Mouse (Mus musculus) left cerebral cortex, adult 11 months (tissue): Measurements from ENCODE around the gene 2010003K11Rik.
"Not testable (repeated sequence)": the region's sequence is repeated elsewhere in the genome, so short reads cannot be mapped to it uniquely, and the experiment has no call there.

Experiments used
- DNase-seq: peaks from one replicate; pipeline ENCODE4 v3.0.0; 2022; ENCODE audit warnings: low spot score

Gene 2010003K11Rik

GRCm38 (mm10) chr19:4456227-4456626, 42.2 kb downstream of the 2010003K11Rik start:
- DNase-seq = no peak

DNA sequence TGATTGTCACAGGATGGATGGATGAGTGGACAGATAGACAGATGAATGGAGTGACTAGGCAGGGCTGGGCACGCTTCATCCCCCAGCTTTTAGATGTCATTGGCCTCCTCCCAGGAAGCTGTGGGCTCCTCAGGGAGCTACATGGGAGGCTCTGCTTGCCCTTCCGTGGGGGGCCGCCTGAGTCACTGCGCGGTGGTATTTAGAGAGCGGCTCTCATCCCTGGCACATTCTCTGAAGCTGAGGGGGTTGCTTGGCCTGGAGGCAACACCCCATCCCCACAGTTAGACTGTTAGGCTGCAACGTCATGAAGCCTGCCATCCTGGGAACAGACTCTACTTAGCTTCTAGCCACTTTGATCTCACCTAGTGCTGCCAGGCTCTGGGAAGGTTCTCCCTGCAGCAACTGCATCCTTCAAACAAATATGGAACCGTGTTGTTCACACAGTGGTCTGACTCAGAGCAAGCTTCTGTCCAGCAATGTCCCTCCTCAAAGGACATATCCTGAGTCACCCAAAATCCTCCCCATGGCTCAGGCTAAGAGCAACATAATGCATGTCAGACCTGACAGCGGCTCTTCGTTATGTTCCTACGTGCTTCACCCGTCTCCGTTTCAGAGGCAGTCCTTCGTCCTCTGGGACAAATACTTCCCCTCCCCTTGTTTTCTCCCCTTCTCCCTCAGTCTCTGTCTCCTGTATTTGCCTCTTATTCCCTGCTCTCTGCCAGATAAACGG, 43.1 kb downstream of the 2010003K11Rik start:
- DNase-seq = no peak

DNA sequence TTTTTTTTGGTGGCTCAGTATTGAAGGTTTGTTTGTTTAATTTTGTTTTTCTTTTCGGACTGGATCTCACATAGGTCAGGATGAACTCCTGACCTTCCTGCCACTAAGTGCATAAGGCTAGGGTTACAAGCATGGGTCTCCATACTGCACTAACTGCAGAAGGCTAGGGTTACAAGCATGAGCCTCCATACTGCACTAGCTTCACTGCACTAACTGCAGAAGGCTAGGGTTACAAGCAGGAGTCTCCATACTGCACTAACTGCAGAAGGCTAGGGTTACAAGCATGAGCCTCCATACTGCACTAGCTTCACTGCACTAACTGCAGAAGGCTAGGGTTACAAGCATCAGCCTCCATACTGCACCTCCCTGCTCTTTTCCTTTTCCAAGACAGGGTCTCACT, 44.3 kb downstream of the 2010003K11Rik start:
- not testable (repeated sequence) for DNase-seq

GRCm38 (mm10) chr19:4452525-4452924, 45.9 kb downstream of the 2010003K11Rik start:
- no peak for DNase-seq

- no peak for DNase-seq
Observed at GRCm38 (mm10) chr19:4451965-4452364, 46.4 kb downstream of the 2010003K11Rik start.

GRCm38 (mm10) chr19:4451098-4451497, 47.3 kb downstream of the 2010003K11Rik start:
- no peak for DNase-seq

DNA sequence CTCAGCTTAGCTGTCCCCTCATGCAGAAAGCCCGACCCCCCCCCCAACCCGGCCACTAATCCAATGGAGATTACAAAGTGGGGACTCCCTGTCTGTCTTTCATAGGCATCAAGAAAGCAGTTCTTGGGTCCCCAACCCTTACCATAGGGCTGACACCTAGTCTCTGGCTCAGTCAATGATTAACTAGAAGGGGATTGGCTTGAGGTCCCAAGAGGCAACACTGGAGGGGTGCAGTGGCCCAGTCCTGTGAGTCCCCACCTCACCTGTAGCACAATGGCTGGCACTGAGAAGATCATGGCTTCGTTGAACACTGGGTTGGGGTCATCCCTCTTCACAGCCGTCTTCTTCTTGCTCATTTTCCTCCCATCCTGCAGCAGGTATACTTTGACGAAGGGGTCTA, 47.7 kb downstream of the 2010003K11Rik start:
- DNase-seq = no peak

- no peak for DNase-seq
Observed at GRCm38 (mm10) chr19:4449230-4449629, 49.2 kb downstream of the 2010003K11Rik start.

DNA sequence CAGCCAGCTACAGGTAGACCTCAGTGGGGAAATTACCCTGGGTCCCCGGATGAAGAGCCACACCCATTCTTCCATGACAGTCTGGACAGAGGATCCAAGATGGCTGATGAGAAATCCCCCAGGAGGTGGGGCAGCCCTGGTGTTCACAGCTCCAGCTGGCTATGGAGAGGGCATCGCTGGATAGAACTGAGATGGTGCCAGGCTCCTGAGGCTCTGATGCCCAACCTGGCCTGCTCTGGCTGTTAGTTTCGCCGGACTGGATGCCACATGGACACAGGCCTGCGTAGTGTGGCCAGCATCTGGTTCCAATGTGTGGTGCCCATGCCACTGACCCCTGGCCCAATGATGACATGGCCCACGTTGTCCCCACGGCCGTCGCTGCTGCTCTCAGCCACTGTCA, 50.9 kb downstream of the 2010003K11Rik start:
- no peak for DNase-seq
